Mouse (Mus musculus) CH12.LX (cell line): Measurements from ENCODE around the gene Ctdspl2. TPM values are rescaled to one million over a fixed set of nuclear protein-coding genes. Genes with fewer than 3 reads are reported as not detected.

ENCODE experiments used
- DNase-seq: peaks from one replicate; pipeline ENCODE4 v3.0.0-alpha.2; 2013; ENCODE audit errors: extremely low read depth
- H3K27ac ChIP-seq: 2 replicates; pipeline ENCODE4 v1.5.1; 2012; ENCODE audit warnings: low read depth, mild to moderate bottlenecking, control low read depth, moderate library complexity; ENCODE audit not compliant: insufficient read depth
- H3K27me3 ChIP-seq: replicated peaks from 2 replicates; pipeline ENCODE3; 2012; ENCODE audit warnings: inconsistent platforms
- H3K36me3 ChIP-seq, 2 experiments: replicated peaks in 1 of 2; 2 replicates each; pipeline versions ENCODE3 to v1.6.1; 2012; ENCODE audit warnings: inconsistent platforms in 1 of 2, low read length in 1 of 2, mild to moderate bottlenecking in 1 of 2, mixed read lengths in 1 of 2, moderate library complexity in 1 of 2; ENCODE audit not compliant: control insufficient read depth in 1 of 2, insufficient read depth in 1 of 2
- H3K4me1 ChIP-seq, 2 experiments: 2 replicates each; pipeline ENCODE4 v1.6.1; 2012; ENCODE audit warnings: inconsistent platforms in 1 of 2, moderate library complexity in 1 of 2; ENCODE audit not compliant: insufficient read depth in 2 of 2, control insufficient read depth in 1 of 2
- H3K4me2 ChIP-seq: 2 replicates; pipeline ENCODE4 v1.6.1; 2012; ENCODE audit warnings: low read depth, mild to moderate bottlenecking, control low read depth; ENCODE audit not compliant: poor library complexity, insufficient read depth, severe bottlenecking
- H3K4me3 ChIP-seq, 3 experiments: fragments of 150-350 bp in 1 of 3; sonication (generic) in 1 of 3; replicated peaks in 1 of 3; 2 replicates each; pipeline versions ENCODE3 to v1.5.1; 2011 to 2012; ENCODE audit warnings: low read depth in 2 of 3, low read length in 2 of 3, mild to moderate bottlenecking in 2 of 3, moderate library complexity in 2 of 3, control low read depth in 1 of 3, improper control_type of control experiment in 1 of 3, inconsistent platforms in 1 of 3, mixed read lengths in 1 of 3; ENCODE audit not compliant: poor library complexity in 1 of 3
- H3K79me2 ChIP-seq: replicated peaks from 2 replicates; pipeline ENCODE4 v1.6.1; 2012; ENCODE audit warnings: mild to moderate bottlenecking, moderate library complexity; ENCODE audit not compliant: control insufficient read depth, poor library complexity, insufficient read depth, severe bottlenecking; ENCODE audit errors: extremely low read depth
- H3K9ac ChIP-seq: 2 replicates; pipeline ENCODE4 v1.6.1; 2012; ENCODE audit warnings: low read depth, mild to moderate bottlenecking, control low read depth, moderate library complexity; ENCODE audit not compliant: insufficient read depth
- H3K9me3 ChIP-seq: replicated peaks from 2 replicates; pipeline ENCODE3; 2012; ENCODE audit warnings: low read length, inconsistent platforms, mixed read lengths
- BHLHE40 ChIP-seq: IDR thresholded peaks from 2 replicates; pipeline ENCODE4 v1.6.1; 2011; ENCODE audit warnings: mild to moderate bottlenecking, low read depth, low read length, improper control_type of control experiment
- CHD2 ChIP-seq: IDR thresholded peaks from 2 replicates; pipeline ENCODE4 v1.6.1; 2011; ENCODE audit warnings: low read length, improper control_type of control experiment
- CTCF ChIP-seq, 2 experiments: IDR thresholded peaks in 1 of 2; conservative IDR thresholded peaks in 1 of 2; 2 replicates each; pipeline ENCODE4 v1.5.1; 2011 to 2012; ENCODE audit warnings: low read depth in 2 of 2, low read length in 2 of 2, improper control_type of control experiment in 1 of 2, inconsistent platforms in 1 of 2, mild to moderate bottlenecking in 1 of 2, moderate library complexity in 1 of 2
- E2F4 ChIP-seq: IDR thresholded peaks from 2 replicates; pipeline ENCODE4 v1.6.1; 2011; ENCODE audit warnings: low read depth, low read length, improper control_type of control experiment; ENCODE audit not compliant: insufficient replicate concordance
- ELF1 ChIP-seq: IDR thresholded peaks from 2 replicates; pipeline ENCODE4 v1.6.1; 2014; ENCODE audit warnings: low read depth, mild to moderate bottlenecking, inconsistent platforms, low read length, improper control_type of control experiment
- ETS1 ChIP-seq: conservative IDR thresholded peaks from 2 replicates; pipeline ENCODE4 v1.6.1; 2012; ENCODE audit warnings: low read depth, mild to moderate bottlenecking, inconsistent platforms, low read length, improper control_type of control experiment, moderate library complexity
- HCFC1 ChIP-seq: IDR thresholded peaks from 2 replicates; pipeline ENCODE4 v1.6.1; 2012; ENCODE audit warnings: low read depth, mild to moderate bottlenecking, inconsistent platforms, low read length, improper control_type of control experiment
- IRF4 ChIP-seq: IDR thresholded peaks from 2 replicates; pipeline ENCODE4 v1.6.1; 2014; ENCODE audit warnings: low read depth, mild to moderate bottlenecking, inconsistent platforms, low read length, improper control_type of control experiment
- JUND ChIP-seq: conservative IDR thresholded peaks from 2 replicates; pipeline ENCODE4 v1.6.1; 2011; ENCODE audit warnings: low read depth, low read length, improper control_type of control experiment
- KAT2A ChIP-seq: IDR thresholded peaks from 2 replicates; pipeline ENCODE4 v1.6.1; 2012; ENCODE audit warnings: low read length, improper control_type of control experiment, inconsistent platforms; ENCODE audit not compliant: insufficient replicate concordance
- MAFK ChIP-seq: IDR thresholded peaks from 2 replicates; pipeline ENCODE4 v1.6.1; 2011; ENCODE audit warnings: low read length, improper control_type of control experiment; ENCODE audit not compliant: insufficient replicate concordance
- MAX ChIP-seq: IDR thresholded peaks from 2 replicates; pipeline ENCODE4 v1.6.1; 2011; ENCODE audit warnings: low read length, improper control_type of control experiment
- MEF2A ChIP-seq: IDR thresholded peaks from 2 replicates; pipeline ENCODE4 v1.6.1; 2014; ENCODE audit warnings: low read depth, mild to moderate bottlenecking, inconsistent platforms, low read length, improper control_type of control experiment, borderline replicate concordance
- MXI1 ChIP-seq: IDR thresholded peaks from 2 replicates; pipeline ENCODE4 v1.6.1; 2011; ENCODE audit warnings: mild to moderate bottlenecking, low read depth, low read length, improper control_type of control experiment
- NELFE ChIP-seq: IDR thresholded peaks from 2 replicates; pipeline ENCODE4 v1.6.1; 2011; ENCODE audit warnings: low read depth, low read length, improper control_type of control experiment
- NRF1 ChIP-seq: IDR thresholded peaks from 2 replicates; pipeline ENCODE4 v1.6.1; 2014; ENCODE audit warnings: low read depth, mild to moderate bottlenecking, inconsistent platforms, low read length, improper control_type of control experiment, moderate library complexity
- PAX5 ChIP-seq: IDR thresholded peaks from 2 replicates; pipeline ENCODE4 v1.6.1; 2012; ENCODE audit warnings: low read length, inconsistent platforms, mixed read lengths
- POLR2A ChIP-seq: IDR thresholded peaks from 2 replicates; pipeline ENCODE4 v1.6.1; 2011; ENCODE audit warnings: low read depth, mild to moderate bottlenecking, improper control_type of control experiment, low read length
- RAD21 ChIP-seq: IDR thresholded peaks from 2 replicates; pipeline ENCODE4 v1.6.1; 2011; ENCODE audit warnings: low read depth, mild to moderate bottlenecking, low read length, improper control_type of control experiment, moderate library complexity
- SIN3A ChIP-seq: IDR thresholded peaks from 2 replicates; pipeline ENCODE4 v1.6.1; 2012; ENCODE audit warnings: low read length, improper control_type of control experiment, inconsistent platforms
- SMC3 ChIP-seq: IDR thresholded peaks from 2 replicates; pipeline ENCODE4 v1.6.1; 2011; ENCODE audit warnings: low read depth, low read length, improper control_type of control experiment
- TBP ChIP-seq: conservative IDR thresholded peaks from 2 replicates; pipeline ENCODE4 v1.6.1; 2011; ENCODE audit warnings: low read depth, low read length, improper control_type of control experiment
- TCF12 ChIP-seq: IDR thresholded peaks from 2 replicates; pipeline ENCODE4 v1.6.1; 2014; ENCODE audit warnings: low read depth, mild to moderate bottlenecking, inconsistent platforms, low read length, improper control_type of control experiment
- UBTF ChIP-seq: IDR thresholded peaks from 2 replicates; pipeline ENCODE4 v1.6.1; 2012; ENCODE audit warnings: low read depth, mild to moderate bottlenecking, inconsistent platforms, low read length, improper control_type of control experiment, moderate library complexity
- USF1 ChIP-seq: IDR thresholded peaks from 2 replicates; pipeline ENCODE4 v1.6.1; 2014; ENCODE audit warnings: low read depth, mild to moderate bottlenecking, inconsistent platforms, low read length, improper control_type of control experiment
- USF2 ChIP-seq: conservative IDR thresholded peaks from 2 replicates; pipeline ENCODE4 v1.6.1; 2011; ENCODE audit warnings: low read depth, low read length, improper control_type of control experiment
- ZC3H11A ChIP-seq: IDR thresholded peaks from 2 replicates; pipeline ENCODE4 v1.6.1; 2012; ENCODE audit warnings: low read depth, mild to moderate bottlenecking, inconsistent platforms, low read length, improper control_type of control experiment
- ZKSCAN1 ChIP-seq: IDR thresholded peaks from 2 replicates; pipeline ENCODE4 v1.6.1; 2012; ENCODE audit warnings: low read depth, inconsistent platforms, low read length, improper control_type of control experiment, borderline replicate concordance
- ZMIZ1 ChIP-seq: IDR thresholded peaks from 2 replicates; pipeline ENCODE4 v1.6.1; 2012; ENCODE audit warnings: low read depth, mild to moderate bottlenecking, inconsistent platforms, low read length, improper control_type of control experiment
- ZNF384 ChIP-seq: IDR thresholded peaks from 2 replicates; pipeline ENCODE4 v1.6.1; 2012; ENCODE audit warnings: low read depth, low read length, improper control_type of control experiment, inconsistent platforms
- dilution Hi-C: fragments of 300-500 bp; cut with MboI; formaldehyde crosslinking; loops from 2 replicates; pipeline ENCODE4 v1.14.3; 2020; ENCODE audit warnings: low sequenced_read_pairs; ENCODE audit not compliant: extremely low pct_unique_long_range_greater_than_20kb, extremely low pct_ligation_motif_present
- in situ Hi-C: fragments of 300-500 bp; cut with MboI; formaldehyde crosslinking; loops from 3 replicates; pipeline ENCODE4 v1.14.3; 2019; ENCODE audit warnings: low sequenced_read_pairs, low pct_ligation_motif_present, low pct_unique_long_range_greater_than_20kb, mixed read lengths
- polyA plus RNA-seq: library from polyadenylated mRNA; unstranded; fragments of >175 nt; gene quantifications from 2 replicates; pipeline ENCODE4 v1.2.1, GENCODE M21; 2012; ENCODE audit warnings: low read depth; ENCODE audit not compliant: insufficient read length
- total RNA-seq, 2 experiments: library from RNA; depleted of rRNA; stranded (reverse); fragments of 300-350 nt in 1 of 2; fragments of >200 nt in 1 of 2; gene quantifications; 2 replicates each; pipeline ENCODE4 v1.2.3; 2012 to 2014

The Ctdspl2 gene
- total and polyA plus RNA-seq, 3 experiments: 24.0 to 55.8 (median 28.5) TPM

- in situ Hi-C loops: no loop called here
- TF ChIP-seq PAX5 (no peak), MAFK (no peak), MEF2A (no peak), TCF12 (no peak)
- Histone ChIP-seq H3K4me3 (peak overlapping the region; percentile 46 to 86 (median 70)), H3K36me3 (peaks cover 0 to 8% of the 10 kb centered on the region in 2 experiments), H3K4me1 (peaks cover 2 to 22% of the 10 kb centered on the region in 2 experiments; a peak in 3 of 4 replicates), H3K27me3 (no peaks in the 10 kb centered on the region), H3K79me2 (peaks cover 33% of the 10 kb centered on the region), H3K4me2 (peak overlapping the region; percentile 83), H3K27ac (no peak overlapping the region), H3K9ac (peak overlapping the region; percentile 78), H3K9me3 (no peaks in the 10 kb centered on the region)
- DNase-seq: no peak
- dilution Hi-C loops: no loop called here
Observed at GRCm38 (mm10) chr2:121954971-121955656, 687 bp upstream of the Ctdspl2 start.

GRCm38 (mm10) chr2:121956224-121957018 is 620 bp downstream of the Ctdspl2 start:
- dilution Hi-C loops (no loop called here), in situ Hi-C loops (no loop called here)
- peak; percentile 90 for DNase-seq
- H3K4me1 ChIP-seq: peaks cover 2 to 22% of the 10 kb centered on the region in 2 experiments; a peak in 3 of 4 replicates
- no peaks in the 10 kb centered on the region for H3K27me3 ChIP-seq
- H3K9me3 ChIP-seq: no peaks in the 10 kb centered on the region
- H3K79me2 ChIP-seq: peaks cover 41% of the 10 kb centered on the region
- H3K9ac ChIP-seq: peak overlapping the region; percentile 81
- H3K36me3 ChIP-seq: peaks cover 0 to 17% of the 10 kb centered on the region in 2 experiments
- peak overlapping the region; percentile 37; the same call in 1 of the 2 replicates for H3K4me2 ChIP-seq
- peak overlapping the region; percentile 70 to 99 (median 86) for H3K4me3 ChIP-seq
- peak overlapping the region; percentile 59 for H3K27ac ChIP-seq
- TF ChIP-seq SIN3A (peak; percentile 80), KAT2A (0 out of 2 replicates have a peak, but pooled peaks have one; percentile 58), USF2 (no peak), RAD21 (no peak), USF1 (no peak), ELF1 (no peak; the same call in 1 of the 2 replicates), POLR2A (peak; percentile 67), E2F4 (peak; percentile 77; the same call in 1 of the 2 replicates), ZMIZ1 (peak; percentile 56), JUND (no peak), ZC3H11A (no peak), CTCF (conservative IDR thresholded peaks at IDR 0.05 in 1 of 2, IDR thresholded peaks at IDR 0.05 in 1 of 2; ENCODE audit: low read depth in 2 of 2, low read length in 2 of 2) (no peak), MXI1 (no peak; the same call in 1 of the 2 replicates), ZKSCAN1 (no peak; the same call in 1 of the 2 replicates), CHD2 (peak; percentile 91), PAX5 (no peak), UBTF (peak; percentile 74; the same call in 1 of the 2 replicates), NRF1 (peak; percentile 90), ETS1 (no peak), HCFC1 (peak; percentile 72), BHLHE40 (no peak; the same call in none of the 2 replicates), ZNF384 (no peak; the same call in 1 of the 2 replicates), MAX (peak; percentile 66; the same call in 1 of the 2 replicates), NELFE (peak; percentile 82), TBP (no peak; the same call in 1 of the 2 replicates), SMC3 (no peak), IRF4 (peak; percentile 62; the same call in 1 of the 2 replicates)
